Mouse (Mus musculus) NIH3T3 (cell line): ENCODE measurements around the gene Padi2.

ENCODE experiments used
- DNase-seq: peaks from one replicate; pipeline ENCODE4 v3.0.0-alpha.2; 2012; ENCODE audit warnings: low read depth

Padi2 gene

GRCm38 (mm10) chr4:140960781-140961466, 54.8 kb downstream of the Padi2 start, which contains the start of gene Sdhb:
Gene Sdhb, plus strand, starts transcription at chr4:140961203.
- DNase-seq, result peak; percentile 97

- DNase-seq, result no peak
These were observed 55.5 kb downstream of the Padi2 start for GRCm38 (mm10) chr4:140961467-140962206.

GRCm38 (mm10) chr4:140962207-140962909, 56.2 kb downstream of the Padi2 start:
- no peak for DNase-seq

GRCm38 (mm10) chr4:140962950-140963349, 56.8 kb downstream of the Padi2 start:
- peak; percentile 77 for DNase-seq

- DNase-seq, result no peak
These were observed 57.9 kb downstream of the Padi2 start for GRCm38 (mm10) chr4:140963941-140964597.

- peak; percentile 85 for DNase-seq
These were observed 58.5 kb downstream of the Padi2 start for GRCm38 (mm10) chr4:140964620-140965019.

- DNase-seq, result no peak
These were observed 61.4 kb downstream of the Padi2 start for GRCm38 (mm10) chr4:140967386-140968159.

GRCm38 (mm10) chr4:140971691-140972090, 65.5 kb downstream of the Padi2 start:
- DNase-seq, result no peak

- no peak for DNase-seq
These were observed 68.3 kb downstream of the Padi2 start for GRCm38 (mm10) chr4:140974408-140974807.

GRCm38 (mm10) chr4:140975356-140975755, 69.2 kb downstream of the Padi2 start:
- no peak for DNase-seq

GRCm38 (mm10) chr4:140977278-140977677, 71.1 kb downstream of the Padi2 start:
- no peak for DNase-seq

- no peak for DNase-seq
These were observed 71.9 kb downstream of the Padi2 start for GRCm38 (mm10) chr4:140977886-140978692.

GRCm38 (mm10) chr4:140981605-140982004, 75.5 kb downstream of the Padi2 start:
- peak; percentile 20 for DNase-seq

GRCm38 (mm10) chr4:140982808-140983207, 76.7 kb downstream of the Padi2 start:
- DNase-seq, result no peak

- peak; percentile 77 for DNase-seq
These were observed 77.3 kb downstream of the Padi2 start for GRCm38 (mm10) chr4:140983442-140983841.

GRCm38 (mm10) chr4:140984544-140984943, 78.4 kb downstream of the Padi2 start:
- DNase-seq, result no peak

- no peak for DNase-seq
These were observed 80.0 kb downstream of the Padi2 start for GRCm38 (mm10) chr4:140986024-140986710.

GRCm38 (mm10) chr4:140986711-140987395, 80.7 kb downstream of the Padi2 start, which contains the start of gene Atp13a2:
Gene Atp13a2, plus strand, starts transcription at chr4:140986873.
- peak; percentile 87 for DNase-seq

GRCm38 (mm10) chr4:140987476-140987875, 81.3 kb downstream of the Padi2 start:
- DNase-seq, result no peak
